Mouse (Mus musculus): Measurements from ENCODE around the gene Atg7.

Gene Atg7

GRCm38 (mm10) chr6:114814882-114815650 is 172.2 kb downstream of the Atg7 start:
- peak; percentile 2 for DNase-seq (ENCODE audit: low read depth, low spot score)

- DNase-seq (ENCODE audit: low read depth, low spot score), result no peak
These were observed 175.1 kb downstream of the Atg7 start for GRCm38 (mm10) chr6:114817948-114818347.

GRCm38 (mm10) chr6:114818471-114818870 is 175.6 kb downstream of the Atg7 start:
- no peak for DNase-seq (ENCODE audit: low read depth, low spot score)

- DNase-seq (ENCODE audit: low read depth, low spot score), result no peak
These were observed 177.1 kb downstream of the Atg7 start for GRCm38 (mm10) chr6:114819971-114820481.

GRCm38 (mm10) chr6:114821646-114822045 is 178.7 kb downstream of the Atg7 start:
- no peak for DNase-seq (ENCODE audit: low read depth, low spot score)

DNA sequence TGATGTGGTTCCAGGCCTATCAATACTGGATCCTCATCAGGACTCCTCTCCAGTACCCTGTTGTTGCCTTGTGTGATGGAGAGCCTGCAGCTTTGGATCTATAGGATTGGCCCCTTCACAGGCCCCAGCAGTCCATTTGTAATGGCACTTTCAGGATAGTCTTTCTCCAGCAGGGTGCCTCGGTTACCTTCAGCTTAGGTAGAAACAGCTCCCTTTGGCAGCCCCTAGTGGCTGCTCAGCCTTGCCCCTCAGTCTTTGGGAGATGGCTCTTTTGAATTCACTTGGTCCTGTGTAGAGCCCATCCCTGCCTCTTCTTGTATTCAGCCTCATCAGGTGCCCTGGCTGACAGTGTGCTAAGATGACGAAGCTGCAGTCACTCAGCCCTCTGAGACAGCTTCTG is 184.0 kb downstream of the Atg7 start:
- no peak for DNase-seq (ENCODE audit: low read depth, low spot score)

- no peak for DNase-seq (ENCODE audit: low read depth, low spot score)
These were observed 187.0 kb downstream of the Atg7 start for GRCm38 (mm10) chr6:114829660-114830438.

DNA sequence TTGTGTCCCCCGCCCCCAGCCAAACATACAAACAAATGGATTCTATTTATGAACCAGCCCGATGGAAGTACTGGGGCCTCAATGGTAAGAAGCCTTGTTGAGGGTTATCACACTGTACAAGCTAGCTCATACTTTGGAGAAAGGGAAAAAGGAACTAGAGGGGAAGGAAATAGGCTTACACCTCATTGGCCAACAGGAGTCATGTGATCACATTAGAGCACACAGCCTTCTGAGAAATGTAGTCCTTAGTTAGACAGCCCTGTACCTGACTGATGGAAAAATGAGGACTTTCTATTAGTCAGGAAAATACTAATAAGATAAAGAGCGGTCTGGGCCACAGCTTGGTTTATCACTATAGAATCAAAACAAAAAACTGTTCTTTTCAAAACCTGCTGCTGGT is 188.9 kb downstream of the Atg7 start:
- no peak for DNase-seq (ENCODE audit: low read depth, low spot score)

DNA sequence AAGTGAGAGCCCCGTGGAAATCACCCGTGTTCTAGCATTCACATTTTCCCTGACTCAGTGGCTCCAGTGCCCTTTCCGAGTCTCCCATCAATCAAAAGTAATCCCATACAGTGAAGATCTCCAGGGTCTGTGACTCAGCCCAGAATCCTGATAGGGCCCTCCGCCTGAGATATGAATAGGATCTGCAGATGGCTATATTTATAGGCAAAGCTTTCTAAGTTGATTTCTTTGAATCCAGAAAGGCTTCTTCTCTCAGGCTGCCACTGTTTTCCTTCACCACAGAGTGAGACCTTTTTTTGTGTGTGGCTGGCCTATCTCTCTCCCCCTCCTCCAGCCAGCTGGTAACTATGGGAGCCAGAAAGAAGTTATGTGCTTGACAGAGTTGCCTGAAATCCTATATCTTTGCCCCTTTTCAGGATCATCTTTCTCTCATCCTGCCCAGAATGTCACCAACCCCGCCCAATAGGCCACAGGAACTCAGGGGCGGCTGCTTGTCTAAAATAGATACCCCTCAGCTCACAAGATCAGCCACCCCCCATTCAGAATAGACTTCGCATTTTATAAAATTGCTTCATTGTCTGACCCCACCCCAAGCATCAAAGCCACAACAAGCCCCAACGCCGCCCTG is 190.3 kb downstream of the Atg7 start:
- DNase-seq (ENCODE audit: low read depth, low spot score), result no peak

DNA sequence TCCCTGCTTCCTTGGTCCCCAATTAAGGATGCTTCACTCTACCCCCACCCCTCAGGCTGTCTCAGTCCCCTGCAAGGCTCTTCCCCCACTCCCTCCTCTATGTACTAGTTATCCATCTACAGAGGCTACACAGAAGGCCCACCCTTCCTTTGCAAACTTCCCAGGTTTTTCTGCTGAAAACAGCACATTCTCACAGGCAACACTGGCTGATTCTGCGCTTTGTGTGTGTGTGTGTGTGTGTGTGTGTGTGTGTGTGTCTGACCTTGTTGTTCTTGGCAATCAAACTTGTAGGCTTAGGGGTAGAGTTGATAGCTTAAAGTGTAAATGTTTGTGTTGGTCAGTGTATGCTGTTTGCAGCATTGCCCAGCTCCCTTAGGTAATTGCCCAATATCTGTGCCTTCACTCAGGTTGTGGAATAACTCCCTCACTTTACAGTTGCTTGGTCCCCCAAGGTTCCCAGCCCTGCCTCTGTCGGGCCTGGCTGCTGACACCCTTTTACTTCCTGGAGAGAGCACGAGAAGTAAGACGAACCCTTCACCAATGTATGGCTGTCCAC is 191.0 kb downstream of the Atg7 start:
- no peak for DNase-seq (ENCODE audit: low read depth, low spot score)

DNA sequence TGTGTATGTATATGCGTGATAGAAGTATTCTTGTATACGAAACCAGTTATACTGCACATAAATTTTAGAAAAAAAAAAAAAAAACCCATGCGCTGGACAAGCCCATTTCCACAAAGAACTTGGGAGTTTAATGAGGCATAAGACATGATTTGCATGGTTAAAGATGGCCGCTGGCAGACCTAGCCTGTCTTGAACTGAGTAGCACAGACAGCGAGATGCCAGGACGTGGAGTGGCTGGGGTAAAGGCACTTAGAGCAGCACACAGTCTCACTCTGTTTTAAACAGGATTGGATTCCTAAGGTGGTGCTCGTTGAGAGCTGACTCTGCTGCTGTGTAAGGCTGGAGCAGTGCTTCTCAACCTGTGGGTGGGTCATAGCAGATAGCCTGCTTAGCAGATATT is 192.4 kb downstream of the Atg7 start:
- DNase-seq (ENCODE audit: low read depth, low spot score), result no peak

DNA sequence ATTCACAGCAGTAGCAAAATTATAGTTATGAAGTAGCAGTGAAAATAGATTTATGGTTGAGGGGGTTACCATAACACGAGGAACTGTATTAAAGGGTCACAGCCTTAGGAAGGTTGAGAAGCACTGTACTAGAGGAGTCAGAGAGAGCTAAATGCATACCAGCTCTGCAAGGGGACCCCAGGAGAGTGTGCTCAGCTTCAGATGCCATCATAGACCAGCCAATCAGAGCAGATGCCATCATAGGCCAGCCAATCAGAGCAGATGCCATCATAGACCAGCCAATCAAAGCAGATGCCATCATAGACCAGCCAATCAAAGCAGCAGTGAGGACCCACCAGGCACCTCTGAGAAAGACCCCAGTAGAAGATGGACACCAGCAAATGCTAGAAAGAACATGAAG is 192.9 kb downstream of the Atg7 start:
- no peak for DNase-seq (ENCODE audit: low read depth, low spot score)

- no peak for DNase-seq (ENCODE audit: low read depth, low spot score)
These were observed 193.5 kb downstream of the Atg7 start for GRCm38 (mm10) chr6:114836433-114836832.

GRCm38 (mm10) chr6:114838872-114839271 is 196.0 kb downstream of the Atg7 start:
- DNase-seq (ENCODE audit: low read depth, low spot score), result no peak

DNA sequence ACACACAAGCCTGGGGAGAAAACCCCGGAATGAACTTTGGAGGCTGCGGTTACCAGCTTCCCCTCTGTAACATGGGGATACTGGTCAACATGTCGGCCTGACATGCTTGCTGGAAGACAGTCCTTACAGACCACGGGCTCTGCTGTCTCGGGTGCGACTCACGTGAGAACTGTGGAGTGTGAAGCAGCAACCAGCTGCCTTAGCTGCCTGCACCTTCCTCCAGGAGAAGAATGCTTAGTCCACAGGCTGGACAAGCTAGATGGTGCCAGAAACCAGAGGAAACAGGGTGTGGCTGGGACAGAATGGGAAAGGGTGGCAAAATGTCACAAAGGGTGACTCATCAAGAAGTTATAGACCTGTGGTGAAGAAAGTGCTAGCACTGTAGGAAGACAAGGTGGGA is 197.1 kb downstream of the Atg7 start:
- DNase-seq (ENCODE audit: low read depth, low spot score), result no peak

DNA sequence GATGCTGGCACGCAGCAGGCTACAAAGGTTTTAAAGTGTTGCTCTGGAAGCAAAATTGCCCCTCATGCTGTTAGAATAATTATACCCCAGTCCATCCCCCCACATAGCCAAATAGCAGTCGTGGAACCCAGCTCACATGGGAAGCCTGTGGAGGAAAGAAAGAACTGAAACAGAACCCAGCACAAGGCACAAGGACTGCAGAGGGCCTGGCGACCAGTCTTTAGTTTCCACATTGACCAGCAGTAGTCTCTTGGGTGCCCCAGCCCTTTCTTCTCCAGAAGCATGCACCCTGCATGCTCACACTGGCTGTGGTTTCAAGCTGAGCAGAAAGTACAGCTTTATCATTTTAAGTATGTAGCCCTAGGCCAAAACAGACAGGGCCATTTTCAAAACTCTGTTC is 199.2 kb downstream of the Atg7 start:
- DNase-seq (ENCODE audit: low read depth, low spot score), result no peak

- no peak for DNase-seq (ENCODE audit: low read depth, low spot score)
These were observed 200.0 kb downstream of the Atg7 start for GRCm38 (mm10) chr6:114842863-114843262.

- no peak for DNase-seq (ENCODE audit: low read depth, low spot score)
These were observed 203.4 kb downstream of the Atg7 start for GRCm38 (mm10) chr6:114846153-114846772.

GRCm38 (mm10) chr6:114847582-114848174 is 204.8 kb downstream of the Atg7 start:
- DNase-seq (ENCODE audit: low read depth, low spot score), result no peak

- no peak for DNase-seq (ENCODE audit: low read depth, low spot score)
These were observed 205.9 kb downstream of the Atg7 start for GRCm38 (mm10) chr6:114848761-114849160.

DNA sequence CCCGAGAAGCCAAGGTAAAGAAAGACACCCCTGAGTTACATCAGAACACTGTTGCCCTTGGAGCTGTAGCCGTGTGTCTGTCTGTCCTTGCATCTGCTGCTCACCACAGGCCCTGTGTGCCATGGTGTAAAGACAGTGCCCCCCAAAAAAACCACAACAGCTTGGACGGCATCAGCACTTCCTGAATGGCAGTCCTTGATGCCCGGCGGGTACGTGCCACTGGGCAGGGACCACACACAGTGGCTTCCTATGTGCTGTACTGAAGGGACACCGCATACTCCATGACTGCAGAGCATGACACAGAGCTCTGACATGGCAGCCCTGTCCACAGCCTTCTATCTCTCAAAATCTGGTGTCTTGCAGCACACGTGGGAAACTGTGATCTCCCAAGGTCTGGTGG is 206.9 kb downstream of the Atg7 start:
- no peak for DNase-seq (ENCODE audit: low read depth, low spot score)

Data from c-Kit-negative CD71-positive TER-119-positive erythroid progenitor cells, embryonic 14.5 days (primary cell).